Mouse (Mus musculus): ENCODE measurements around the gene Gm28308. TPM values are rescaled to one million over a fixed set of nuclear protein-coding genes. Genes with fewer than 3 reads are reported as not detected.

The Gm28308 gene
- total and polyA plus RNA-seq, 3 experiments = 1.0 to 1.9 TPM; not detected in 1

GRCm38 (mm10) chr6:52168191-52169055, 44.7 kb downstream of the Gm28308 start:
- peak; percentile 59 for DNase-seq

GRCm38 (mm10) chr6:52167736-52168161, 45.4 kb downstream of the Gm28308 start:
- DNase-seq = no peak

- DNase-seq = no peak
Observed at GRCm38 (mm10) chr6:52167176-52167575, 46.0 kb downstream of the Gm28308 start.

- peak; percentile 27 for DNase-seq
Observed at GRCm38 (mm10) chr6:52166431-52167077, 46.6 kb downstream of the Gm28308 start.

GRCm38 (mm10) chr6:52165441-52166370, 47.4 kb downstream of the Gm28308 start:
- DNase-seq = peak; percentile 71

- DNase-seq = peak; percentile 69
Observed at GRCm38 (mm10) chr6:52164626-52165440, 48.3 kb downstream of the Gm28308 start, which contains the start of gene Hoxa2. Hoxa2 (minus strand) TSS chr6:52164831.

- peak; percentile 65 for DNase-seq
Observed at GRCm38 (mm10) chr6:52164051-52164625, 49.0 kb downstream of the Gm28308 start.

- peak; percentile 55 for DNase-seq
Observed at GRCm38 (mm10) chr6:52163366-52164031, 49.6 kb downstream of the Gm28308 start.

- peak; percentile 48 for DNase-seq
Observed at GRCm38 (mm10) chr6:52162611-52163365, 50.4 kb downstream of the Gm28308 start.

- no peak for DNase-seq
Observed at GRCm38 (mm10) chr6:52162093-52162380, 51.1 kb downstream of the Gm28308 start.

GRCm38 (mm10) chr6:52161336-52162092, 51.6 kb downstream of the Gm28308 start:
- DNase-seq = peak; percentile 45

GRCm38 (mm10) chr6:52160511-52161335, 52.4 kb downstream of the Gm28308 start:
- peak; percentile 75 for DNase-seq

GRCm38 (mm10) chr6:52159979-52160378, 53.2 kb downstream of the Gm28308 start:
- DNase-seq = peak; percentile 68

- DNase-seq = peak; percentile 70
Observed at GRCm38 (mm10) chr6:52159164-52159761, 53.9 kb downstream of the Gm28308 start.

GRCm38 (mm10) chr6:52158276-52159051, 54.7 kb downstream of the Gm28308 start, which contains the start of gene Hoxa1:
Hoxa1 (minus strand) TSS chr6:52158317.
- DNase-seq = peak; percentile 93

All from adrenal gland, adult 2 months (tissue).